Mouse (Mus musculus) embryo, embryonic 9.5 days (tissue): ENCODE results near the gene Glis3.

Source experiments
- DNase-seq: peaks from one replicate; pipeline ENCODE4 v3.0.0-alpha.2; 2017; ENCODE audit errors: extremely low spot score

Gene Glis3

DNA sequence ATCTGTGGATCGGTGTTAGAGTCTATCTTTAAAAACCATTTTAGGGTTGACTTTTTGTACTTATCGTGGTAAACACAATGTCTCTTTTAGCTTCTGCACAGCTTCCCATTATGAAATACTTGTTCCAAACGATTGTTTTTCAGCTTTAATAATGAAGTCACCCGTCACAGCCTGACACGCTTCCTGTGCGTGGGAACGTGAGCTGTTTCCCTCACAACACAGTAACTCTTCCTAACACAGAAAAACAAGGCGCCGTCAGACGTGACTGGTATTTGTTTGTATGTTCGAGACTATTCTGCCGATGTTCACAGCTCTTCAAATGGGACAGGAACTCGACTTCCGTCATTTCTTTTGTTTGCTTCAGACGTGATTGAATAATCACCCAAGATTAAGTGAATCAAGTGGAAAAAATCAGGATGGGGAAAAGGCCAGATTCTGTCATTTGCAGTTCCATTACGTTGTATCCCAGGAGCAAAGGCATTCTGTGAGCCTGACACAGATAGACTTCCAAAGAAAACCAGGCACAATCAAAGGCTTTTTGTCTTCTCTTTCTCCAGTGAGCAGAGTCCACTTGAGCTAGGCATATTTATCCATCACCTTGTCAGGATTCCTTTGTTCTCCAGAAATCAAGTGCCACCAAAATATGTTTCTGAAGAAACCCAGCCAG lies 351.3 kb downstream of the Glis3 start:
- peak; percentile 15 for DNase-seq

DNA sequence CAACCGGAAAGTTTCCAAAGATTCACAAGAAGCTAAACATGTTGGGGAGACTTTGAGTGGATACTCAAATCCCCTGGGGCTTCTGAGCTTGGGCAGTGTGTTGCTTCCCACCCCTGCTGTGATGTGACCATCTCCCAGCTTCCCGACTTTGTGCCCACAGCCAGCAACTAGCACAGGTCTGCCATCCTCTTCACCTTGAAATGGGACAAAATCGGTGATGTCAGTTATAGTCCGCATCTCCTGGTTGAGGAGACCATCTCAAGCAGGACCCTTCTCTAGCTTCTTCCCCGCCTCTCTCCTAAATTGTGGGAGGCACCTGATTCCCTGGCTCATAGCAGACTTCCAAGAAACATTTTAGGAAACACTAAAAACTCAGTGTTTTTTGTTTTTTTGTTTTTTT lies 352.3 kb downstream of the Glis3 start:
- no peak for DNase-seq

DNA sequence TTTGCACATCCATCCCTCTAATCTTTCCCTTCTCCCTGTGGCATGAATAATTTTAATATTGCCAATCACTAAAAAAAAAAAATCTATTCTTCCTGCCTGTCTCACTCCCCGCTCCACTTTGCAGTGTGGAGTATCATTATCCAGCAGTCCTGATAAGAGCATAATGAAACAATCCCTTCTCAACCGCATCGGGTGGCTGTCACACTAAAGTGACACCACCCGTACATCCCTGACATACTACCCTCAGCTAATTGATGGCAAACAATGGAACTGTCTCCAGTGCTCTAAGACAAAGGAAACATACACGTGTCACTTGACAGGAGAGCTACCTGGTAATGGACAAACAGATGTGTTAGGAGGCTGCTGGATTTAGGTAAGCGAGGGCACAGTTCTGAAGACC lies 373.8 kb downstream of the Glis3 start:
- no peak for DNase-seq

DNA sequence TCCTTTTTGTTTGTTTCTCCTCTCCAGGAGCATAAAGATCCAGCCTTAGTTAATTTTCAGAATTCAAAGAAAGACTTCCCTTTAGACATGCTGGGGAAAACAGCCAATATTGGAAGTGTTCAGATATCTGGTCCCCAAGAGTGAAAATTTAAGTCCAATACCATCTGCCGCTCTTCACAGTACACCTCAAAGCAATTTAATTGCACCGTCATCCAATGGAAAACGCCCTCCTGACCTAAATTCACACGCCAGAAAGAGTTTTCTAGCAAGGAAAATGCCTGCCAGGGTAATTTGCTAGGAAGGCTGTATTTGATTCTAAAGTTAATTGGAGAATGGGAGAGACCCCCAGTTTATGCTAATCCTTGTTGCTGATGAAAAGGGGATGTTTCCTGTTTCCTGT lies 374.4 kb downstream of the Glis3 start:
- DNase-seq: no peak

- peak; percentile 55 for DNase-seq
Observed at GRCm38 (mm10) chr19:28302831-28303242, 377.0 kb downstream of the Glis3 start.

DNA sequence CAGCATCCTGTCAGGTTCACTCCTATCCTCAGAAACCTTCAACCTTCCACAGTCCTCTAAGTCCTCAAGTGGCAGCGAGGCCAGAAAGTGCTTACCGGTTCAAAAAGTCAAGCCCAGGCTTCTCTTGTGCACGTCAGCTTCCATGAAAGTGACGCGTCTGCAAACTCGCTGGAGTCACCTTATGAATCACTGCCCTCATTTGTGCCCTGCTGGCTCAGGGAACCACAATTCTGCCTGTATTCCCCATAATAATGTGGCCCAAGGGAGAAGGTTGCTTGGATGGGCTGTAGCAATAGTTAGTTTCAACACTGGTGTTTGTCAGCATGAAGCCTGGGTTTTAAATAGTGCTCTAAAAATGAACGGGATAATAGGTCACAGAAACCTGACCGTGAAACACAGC lies 379.7 kb downstream of the Glis3 start:
- DNase-seq: no peak

DNA sequence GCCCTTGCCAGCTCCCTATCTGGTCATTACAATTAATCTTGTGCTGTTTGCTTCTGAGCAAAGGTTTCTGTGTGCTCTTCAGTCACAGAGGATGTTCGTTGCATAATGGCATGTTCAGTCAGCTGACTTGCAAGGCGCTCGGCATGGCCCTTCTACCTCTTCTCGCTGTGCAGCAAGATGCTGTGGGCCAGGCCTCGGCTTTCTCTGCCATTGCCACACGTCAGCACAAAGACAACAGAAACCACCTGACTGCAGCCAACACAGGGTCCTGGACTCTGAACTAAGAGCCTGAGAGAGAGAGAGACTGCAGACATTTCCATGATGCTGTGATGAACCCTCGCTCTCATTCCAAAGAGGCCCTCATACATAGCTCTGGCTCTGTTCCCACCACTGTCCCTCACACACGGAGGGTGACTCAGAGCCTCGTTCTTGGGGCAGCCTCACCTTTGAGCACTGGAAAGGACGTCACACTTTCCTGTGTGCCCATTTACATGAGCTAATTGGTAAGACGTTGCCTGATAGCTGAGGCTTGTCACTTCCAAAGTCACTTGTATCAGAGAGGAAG lies 380.6 kb downstream of the Glis3 start:
- DNase-seq: no peak

DNA sequence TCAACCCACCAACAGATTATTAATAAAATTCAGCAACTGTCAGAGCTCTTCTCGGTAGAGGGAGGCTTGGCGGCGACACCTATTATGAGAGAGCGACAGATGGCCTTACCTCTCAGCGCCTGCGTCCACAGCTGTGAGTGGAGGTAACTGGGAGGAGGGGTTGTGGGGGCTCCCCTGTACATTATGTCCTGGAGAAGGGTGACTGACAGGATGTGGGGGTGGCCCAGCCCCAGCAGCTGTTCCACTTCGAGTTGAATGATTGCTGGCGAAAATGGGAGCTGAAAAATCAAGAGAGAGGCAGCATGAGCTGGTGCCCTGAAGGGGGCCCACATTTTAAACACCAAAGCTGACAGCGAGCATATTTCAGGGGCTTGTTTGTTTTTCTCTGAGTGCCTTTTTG lies 381.2 kb downstream of the Glis3 start:
- no peak for DNase-seq

- no peak for DNase-seq
Observed at GRCm38 (mm10) chr19:28291596-28291995, 388.3 kb downstream of the Glis3 start.

DNA sequence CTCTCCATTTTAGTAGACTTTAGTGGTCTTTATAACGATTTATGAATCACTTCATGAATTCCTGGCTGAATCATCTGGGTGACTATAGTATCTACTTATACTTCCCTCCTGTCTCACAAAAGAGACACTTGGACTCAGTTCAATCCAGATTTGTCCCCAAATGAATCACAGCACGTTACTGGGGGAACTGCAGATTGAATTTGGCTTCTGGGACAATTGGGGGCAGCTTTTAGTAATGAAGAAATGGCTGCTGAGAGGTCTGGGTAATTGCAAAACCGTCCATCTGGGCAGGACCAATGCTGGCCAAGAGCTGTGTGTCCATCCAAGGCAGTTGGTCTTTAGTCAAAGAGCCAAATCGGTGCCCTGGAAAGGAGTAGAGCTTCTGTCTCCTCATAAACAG lies 390.4 kb downstream of the Glis3 start:
- no peak for DNase-seq

DNA sequence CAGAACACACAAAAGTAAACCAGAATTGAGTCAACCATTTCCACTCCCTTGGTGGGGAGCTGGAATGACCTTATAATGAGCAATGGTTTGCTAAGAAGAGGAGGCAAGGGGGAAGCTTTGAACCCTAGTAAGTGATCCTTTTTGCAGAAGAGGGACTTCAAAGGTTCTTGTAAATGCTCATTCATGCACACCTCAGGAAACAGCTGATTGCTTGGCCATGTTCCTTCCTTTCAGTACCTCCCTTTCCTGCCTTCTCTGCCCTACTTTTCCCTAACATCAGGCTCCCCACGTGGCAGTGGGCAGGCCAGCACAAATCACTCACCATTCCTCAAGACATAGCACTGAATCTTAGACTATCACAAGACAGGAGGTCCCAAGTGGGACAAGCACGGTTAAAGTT lies 392.4 kb downstream of the Glis3 start:
- no peak for DNase-seq

- no peak for DNase-seq
Observed at GRCm38 (mm10) chr19:28284098-28284569, 395.7 kb downstream of the Glis3 start.

- no peak for DNase-seq
Observed at GRCm38 (mm10) chr19:28283241-28284097, 396.4 kb downstream of the Glis3 start.

DNA sequence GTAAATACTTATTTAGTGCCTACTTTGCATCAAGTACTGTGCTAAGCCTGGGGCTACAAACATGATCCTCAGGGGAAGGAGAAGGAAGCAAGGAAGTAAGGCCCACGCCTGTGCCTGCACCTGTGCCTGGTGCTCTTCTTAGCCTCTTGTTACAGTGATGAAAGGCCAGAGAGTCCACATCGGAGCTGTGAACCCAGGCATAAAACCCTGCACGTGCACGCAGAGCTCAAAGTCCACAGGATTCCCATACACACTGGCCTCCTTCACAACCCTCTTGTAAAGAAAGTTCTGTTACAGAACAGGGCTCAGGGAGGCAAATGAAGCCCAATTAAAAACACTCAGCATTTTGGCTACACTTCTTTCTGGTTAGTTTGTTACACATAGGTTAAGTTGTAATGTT lies 398.5 kb downstream of the Glis3 start:
- DNase-seq: no peak

DNA sequence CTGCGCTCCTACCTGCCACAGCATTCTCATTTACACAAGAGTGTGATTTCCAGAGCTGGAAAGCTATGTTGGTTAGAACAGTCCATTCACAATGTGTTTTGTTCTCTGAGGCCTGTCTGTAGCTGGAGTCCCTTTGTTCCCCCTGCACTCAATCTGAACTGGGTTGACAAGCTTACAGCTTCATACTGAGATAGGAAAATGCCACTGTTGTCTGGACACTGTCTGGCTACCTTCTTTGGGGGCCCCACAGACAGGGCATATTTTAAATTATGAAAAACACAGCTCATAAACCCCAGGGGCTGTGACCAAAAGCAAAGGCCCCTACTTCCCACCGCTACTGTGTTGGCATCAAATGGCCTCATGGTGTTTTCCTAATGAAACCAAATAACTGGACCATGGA lies 402.8 kb downstream of the Glis3 start:
- DNase-seq: no peak

- no peak for DNase-seq
Observed at GRCm38 (mm10) chr19:28274501-28274900, 405.4 kb downstream of the Glis3 start.

- DNase-seq: no peak
Observed at GRCm38 (mm10) chr19:28273946-28274345, 405.9 kb downstream of the Glis3 start.

DNA sequence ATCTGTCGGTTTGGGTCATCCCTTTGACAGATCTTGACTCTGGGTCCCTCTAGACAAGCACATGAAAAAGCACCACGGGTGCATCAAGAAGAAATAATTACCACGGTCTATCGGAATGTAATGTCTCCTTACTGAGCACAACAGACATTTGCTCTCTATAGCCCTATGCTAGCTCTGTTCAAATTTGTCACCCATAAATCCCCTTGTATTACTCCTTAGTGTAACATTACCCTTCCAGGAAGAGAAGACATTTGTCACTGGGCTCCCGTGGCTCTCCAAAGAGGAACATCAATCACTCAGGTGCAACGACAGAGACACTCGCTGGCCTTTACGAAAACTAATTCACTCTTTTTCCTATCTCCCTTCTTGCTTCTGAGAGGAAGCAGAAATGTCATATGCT lies 413.0 kb downstream of the Glis3 start:
- no peak for DNase-seq

GRCm38 (mm10) chr19:28265776-28266175 lies 414.1 kb downstream of the Glis3 start:
- no peak for DNase-seq

- DNase-seq: no peak
Observed at GRCm38 (mm10) chr19:28258907-28259675, 420.8 kb downstream of the Glis3 start.

- no peak for DNase-seq
Observed at GRCm38 (mm10) chr19:28258480-28258879, 421.4 kb downstream of the Glis3 start.

DNA sequence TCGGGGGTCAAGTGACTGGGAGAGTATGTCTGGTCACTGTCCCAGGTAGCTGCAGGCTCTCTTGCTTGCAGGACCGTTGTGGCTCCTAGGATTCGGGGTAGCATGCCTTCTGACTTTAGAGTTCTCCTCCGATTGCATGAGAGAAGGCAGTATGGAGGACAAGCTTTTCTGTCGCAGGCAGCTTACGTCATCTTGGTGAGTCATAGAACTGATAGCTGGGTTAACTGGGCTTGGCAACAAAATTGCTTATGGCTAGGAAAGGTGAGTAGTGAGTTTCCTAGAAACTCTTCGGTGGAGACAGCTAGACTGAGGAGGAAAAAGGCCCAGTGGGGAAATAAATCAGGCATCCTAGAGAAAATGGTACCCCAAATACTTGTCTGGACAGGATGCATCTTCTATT lies 432.5 kb downstream of the Glis3 start:
- DNase-seq: no peak
